Mouse (Mus musculus): Measurements from ENCODE around the gene Vmn2r50. TPM values are rescaled to one million over a fixed set of nuclear protein-coding genes. Genes with fewer than 3 reads are reported as not detected.

Gene Vmn2r50
- total RNA-seq (2023) = not detected in 2 replicates

GRCm38 (mm10) chr7:10053196-10053595 lies at the start of gene Vmn2r50:
Vmn2r50 (minus strand) TSS chr7:10053296.

GRCm38 (mm10) chr7:9992157-9992556 lies 60.9 kb downstream of the Vmn2r50 start, which contains the start of gene Vmn2r49:
Vmn2r49 (minus strand) TSS chr7:9992257.

Other genes with a start within 250 kb of the Vmn2r50 start
- gene Vmn2r47, start 212.0 kb downstream of the Vmn2r50 start, total RNA-seq (2023) = not detected in 2 replicates
- gene Vmn2r48, start 99.7 kb downstream of the Vmn2r50 start, total RNA-seq (2023) = not detected in 2 replicates
- gene Vmn2r49, start 61.0 kb downstream of the Vmn2r50 start, total RNA-seq (2023) = not detected in 2 replicates
- gene Vmn2r51, start 52.4 kb upstream of the Vmn2r50 start, total RNA-seq (2023) = not detected in 2 replicates
- gene Vmn2r52, start 123.3 kb upstream of the Vmn2r50 start, total RNA-seq (2023) = 0.05 and 0.06 TPM in 2 replicates
- gene Vmn1r66, start 224.7 kb upstream of the Vmn2r50 start, total RNA-seq (2023) = not detected in 2 replicates